Mouse (Mus musculus) small intestine, adult 2 months (tissue): Measurements from ENCODE around the gene Fbxo36.

ENCODE experiments used
- CTCF ChIP-seq: fragments of 200-500 bp; IDR thresholded peaks from 2 replicates; pipeline ENCODE4 v1.5.1; 2012; ENCODE audit warnings: low read depth, mild to moderate bottlenecking, control low read depth, inconsistent platforms, low read length, moderate library complexity, mixed read lengths; ENCODE audit not compliant: insufficient replicate concordance, insufficient read length; ENCODE audit errors: extremely low read depth
- POLR2A ChIP-seq: fragments of 200-500 bp; IDR thresholded peaks from 2 replicates; pipeline ENCODE4 v1.6.1; 2012; ENCODE audit warnings: low read depth, mild to moderate bottlenecking, control low read depth, inconsistent platforms, low read length, moderate library complexity

DNA sequence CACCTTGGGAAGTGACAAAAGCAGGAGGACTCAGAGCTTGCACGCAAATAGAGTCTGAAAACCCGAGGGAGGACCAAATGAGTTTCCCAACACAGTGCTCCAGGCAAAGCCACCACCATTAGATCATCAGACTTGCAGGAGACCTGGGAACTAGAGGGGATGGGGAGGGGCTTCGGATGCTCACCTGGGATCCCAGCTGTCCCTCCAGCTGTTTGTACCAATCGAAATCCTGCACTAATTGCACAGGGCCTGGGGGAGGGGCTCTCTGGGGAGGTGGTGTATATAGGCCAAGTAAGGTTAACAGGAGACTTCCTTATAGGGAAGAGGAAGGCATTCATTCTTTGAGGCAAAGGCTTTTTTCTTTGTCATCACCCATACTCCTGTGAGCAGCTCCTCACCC, 29.2 kb downstream of the Fbxo36 start:
- TF ChIP-seq CTCF: no peak
- no peak for TF ChIP-seq POLR2A
